ENCODE assay signal across 10 mouse cellular contexts in the genomic region with DNA sequence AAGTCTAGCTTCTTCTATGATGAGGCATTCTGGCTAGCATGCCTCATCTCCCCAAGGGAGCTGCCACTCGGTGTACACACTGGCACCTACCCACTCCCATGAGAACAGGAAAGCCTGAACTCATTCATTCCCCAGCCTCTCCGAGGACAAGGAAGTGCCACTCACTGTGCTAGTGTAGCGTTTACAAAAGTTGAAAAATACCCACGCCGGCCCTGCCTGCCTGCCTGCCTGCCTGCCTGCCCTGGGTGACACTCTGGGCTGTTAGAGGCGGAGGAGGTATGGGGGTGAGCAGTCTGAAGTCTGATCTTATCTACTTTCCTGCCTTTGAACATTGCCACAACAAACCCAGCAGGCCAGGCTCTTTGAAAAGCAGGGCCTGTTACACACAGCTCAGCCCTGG. TPM values are rescaled to one million over a fixed set of nuclear protein-coding genes. Genes with fewer than 3 reads are reported as not detected.
DNase-seq lines count a peak whose midpoint lies in the region; ATAC-seq and TF ChIP-seq lines count a peak whose summit lies in the region.
"Had no signal": no experiment of that assay in that cellular context is flagged by ENCODE, and none has a peak within 500 bp of the region (broad histone marks: within the 10 kb centered on the region; RNA-seq: fewer than 3 reads in every experiment).

No protein-coding gene starts in this region.

- H3K4me2 ChIP-seq in kidney, embryonic 15.5 days, result no peak overlapping the region
- 0 out of 2 replicates have a peak overlapping the region, but pooled peaks have one; percentile 8 for H3K4me2 ChIP-seq in liver, embryonic 14.5 days (ENCODE audit: low read depth)
- H3K4me2 ChIP-seq in stomach, embryonic 16.5 days (ENCODE audit: low read depth, low read length), result no peak overlapping the region
- H3K4me2 ChIP-seq in midbrain, embryonic 16.5 days (ENCODE audit: low read length), result no peak overlapping the region
- H3K4me2 ChIP-seq: midbrain, embryonic 13.5 days had no signal

- ATAC-seq in kidney, embryonic 15.5 days (replicated peaks; ENCODE audit: low FRiP score), result no peak
- 0 out of 2 replicates have a peak, but pooled peaks have one; percentile 43 for ATAC-seq in liver, embryonic 14.5 days (ENCODE audit: insufficient read depth)
- no peak for ATAC-seq in stomach, embryonic 16.5 days (ENCODE audit: insufficient read depth, low FRiP score)
- ATAC-seq in midbrain, embryonic 16.5 days, result no peak
- ATAC-seq: midbrain, embryonic 13.5 days had no signal

- H3K36me3 ChIP-seq in kidney, embryonic 15.5 days, result no peaks in the 10 kb centered on the region
- H3K36me3 ChIP-seq in liver, embryonic 14.5 days (replicated peaks; ENCODE audit: control insufficient read depth, insufficient read depth, low read depth), result no peaks in the 10 kb centered on the region
- no peaks in the 10 kb centered on the region for H3K36me3 ChIP-seq in stomach, embryonic 16.5 days (ENCODE audit: control insufficient read depth, insufficient read depth, low read length)
- H3K36me3 ChIP-seq in midbrain, embryonic 16.5 days (ENCODE audit: control insufficient read depth, insufficient read depth, low read length), result no peaks in the 10 kb centered on the region
- H3K36me3 ChIP-seq: midbrain, embryonic 13.5 days had no signal

- H3K4me1 ChIP-seq in kidney, embryonic 15.5 days, result peaks cover 89% of the 10 kb centered on the region
- peaks cover 10 to 55% of the 10 kb centered on the region in 2 experiments for H3K4me1 ChIP-seq in liver, embryonic 14.5 days (replicated peaks; ENCODE audit: control insufficient read depth in 2 of 2, insufficient read depth in 2 of 2, low read length in 1 of 2)
- H3K4me1 ChIP-seq in stomach, embryonic 16.5 days (ENCODE audit: control insufficient read depth, insufficient read depth, low read length), result peaks cover 49% of the 10 kb centered on the region
- H3K4me1 ChIP-seq in midbrain, embryonic 16.5 days (ENCODE audit: control insufficient read depth, insufficient read depth, low read length), result peaks cover 6% of the 10 kb centered on the region

- TF ChIP-seq EP300 in liver, embryonic 14.5 days (IDR thresholded peaks at IDR 0.05; ENCODE audit: low read depth), result no peak

- no peak overlapping the region for H3K9ac ChIP-seq in kidney, embryonic 15.5 days
- H3K9ac ChIP-seq in liver, embryonic 14.5 days (replicated peaks), result no peak overlapping the region
- H3K9ac ChIP-seq in stomach, embryonic 16.5 days (ENCODE audit: low read length), result no peak overlapping the region
- no peak overlapping the region for H3K9ac ChIP-seq in midbrain, embryonic 16.5 days (ENCODE audit: low read depth, low read length)
- H3K9ac ChIP-seq: midbrain, embryonic 13.5 days had no signal

- H3K9me3 ChIP-seq in kidney, embryonic 15.5 days (replicated peaks), result no peaks in the 10 kb centered on the region
- no peaks in the 10 kb centered on the region for H3K9me3 ChIP-seq in liver, embryonic 14.5 days (ENCODE audit: control insufficient read depth, low read length)
- no peaks in the 10 kb centered on the region for H3K9me3 ChIP-seq in stomach, embryonic 16.5 days (replicated peaks; ENCODE audit: control insufficient read depth, low read length)
- no peaks in the 10 kb centered on the region for H3K9me3 ChIP-seq in midbrain, embryonic 16.5 days (replicated peaks; ENCODE audit: control insufficient read depth, low read length, poor library complexity, severe bottlenecking)
- H3K9me3 ChIP-seq: midbrain, embryonic 13.5 days had no signal

- WGBS in kidney, embryonic 15.5 days, result 38% methylated on average over 6 of the region's 6 CpGs
- WGBS in liver, embryonic 14.5 days (ENCODE audit: insufficient replicate concordance), result 4% methylated on average over 6 of the region's 6 CpGs
- WGBS in stomach, embryonic 16.5 days, result 48% methylated on average over 6 of the region's 6 CpGs
- 67% methylated on average over 6 of the region's 6 CpGs for WGBS in midbrain, embryonic 16.5 days

- H3K4me3 ChIP-seq in kidney, embryonic 15.5 days (replicated peaks), result no peak overlapping the region
- H3K4me3 ChIP-seq in liver, embryonic 14.5 days (ENCODE audit: insufficient read depth in 1 of 2, low read depth in 2 of 2, low read length in 2 of 2), result no peak overlapping the region
- no peak overlapping the region for H3K4me3 ChIP-seq in stomach, embryonic 16.5 days (replicated peaks; ENCODE audit: low read length)
- H3K4me3 ChIP-seq in midbrain, embryonic 16.5 days (ENCODE audit: low read depth, low read length), result no peak overlapping the region
- no peak overlapping the region for H3K4me3 ChIP-seq in left cerebral cortex, adult 2 months
- H3K4me3 ChIP-seq: midbrain, embryonic 13.5 days had no signal

- H3K27me3 ChIP-seq in kidney, embryonic 15.5 days, result no peaks in the 10 kb centered on the region
- no peaks in the 10 kb centered on the region for H3K27me3 ChIP-seq in liver, embryonic 14.5 days (ENCODE audit: control insufficient read depth, insufficient read depth, low read length)
- no peaks in the 10 kb centered on the region for H3K27me3 ChIP-seq in stomach, embryonic 16.5 days (ENCODE audit: control insufficient read depth, insufficient read depth, low read length)
- no peaks in the 10 kb centered on the region for H3K27me3 ChIP-seq in midbrain, embryonic 16.5 days (ENCODE audit: control insufficient read depth, insufficient read depth, low read depth, low read length)
- H3K27me3 ChIP-seq: midbrain, embryonic 13.5 days had no signal

- intact Hi-C loops in left cerebral cortex, adult 2 months (cut with DNase I), result no loop called here

- H3K27ac ChIP-seq in kidney, embryonic 15.5 days, result peak overlapping the region; percentile 74
- H3K27ac ChIP-seq in liver, embryonic 14.5 days, result no peak overlapping the region
- peak overlapping the region; percentile 42 for H3K27ac ChIP-seq in stomach, embryonic 16.5 days (ENCODE audit: low read length)
- H3K27ac ChIP-seq in midbrain, embryonic 16.5 days (ENCODE audit: low read length), result no peak overlapping the region
- no peak overlapping the region; the same call in 1 of the 2 replicates for H3K27ac ChIP-seq in left cerebral cortex, adult 2 months

- DNase-seq in kidney, postnatal 25 days, result no peak
- peak; percentile 38 for DNase-seq in MN1 (ENCODE audit: low spot score)
- DNase-seq in liver, embryonic 14.5 days (ENCODE audit: low read depth in 3 of 3, low spot score in 3 of 3), result no peak
- no peak for DNase-seq in left cerebral cortex, adult 2 months (ENCODE audit: extremely low spot score in 1 of 2, low spot score in 2 of 2)
- DNase-seq in c-Kit-positive CD71-positive TER-119-positive erythroid progenitor cells, embryonic 14.5 days (ENCODE audit: low spot score), result no peak
- DNase-seq: right cerebral cortex, postnatal 14 days had no signal

- no peak for TF ChIP-seq CTCF in liver, embryonic 14.5 days (IDR thresholded peaks at IDR 0.05; ENCODE audit: low read depth)
- TF ChIP-seq CTCF in left cerebral cortex, adult 2 months (IDR thresholded peaks at IDR 0.05), result no peak

RNA-seq across cellular contexts. Expression of gene Smad3, which starts 37.1 kb away (rescaled TPM):
- 25.0 and 26.5 TPM in 2 replicates for polyA plus RNA-seq in kidney, embryonic 15.5 days (2015; fragmentation: Nextera tagmentation; extraction: Ambion mirVana)
- polyA plus RNA-seq in liver, embryonic 14.5 days (2012; rRNA removed), result 2.8 and 3.2 TPM in 2 replicates
- 1.7 and 2.2 TPM in 2 replicates for polyA plus RNA-seq in liver, embryonic 14.5 days (2014; fragmentation: Nextera tagmentation; extraction: Ambion mirVana)
- polyA plus RNA-seq in stomach, embryonic 16.5 days (2015; fragmentation: Nextera tagmentation; extraction: Ambion mirVana), result 14.6 and 15.1 TPM in 2 replicates
- polyA plus RNA-seq in midbrain, embryonic 16.5 days (2015; fragmentation: Nextera tagmentation; extraction: Ambion mirVana), result 5.7 and 6.1 TPM in 2 replicates
- 10 to 100 TPM; 60.0 to 69.0 TPM for total RNA-seq in left cerebral cortex, adult 2 months (2021)

Comparison
In these comparisons a context has a peak if more than half of its experiments do, and no peak if none do; other contexts are left out.
1. H3K27ac ChIP-seq: peak in kidney, embryonic 15.5 days (single experiment) and stomach, embryonic 16.5 days (single experiment); none in liver, embryonic 14.5 days (single experiment), midbrain, embryonic 16.5 days (single experiment) and left cerebral cortex, adult 2 months (single experiment).